Mouse (Mus musculus) neural tube, embryonic 14.5 days (tissue): ENCODE results near the gene Drp2. TPM values are rescaled to one million over a fixed set of nuclear protein-coding genes. Genes with fewer than 3 reads are reported as not detected.

Experiments used
- ATAC-seq: fragments of 200-750 bp; cut with Nextera tagmentation; 2 replicates; pipeline ENCODE4 v1.8.0; 2017; ENCODE audit warnings: low read depth, mild to moderate bottlenecking, moderate TSS enrichment, moderate library complexity
- H3K27ac ChIP-seq: fragments of 300-500 bp; sonication (generic); 2 replicates; pipeline ENCODE4 v1.5.1; 2014; ENCODE audit warnings: low read depth, mild to moderate bottlenecking, control low read depth, low read length, moderate library complexity, mixed read lengths
- H3K27me3 ChIP-seq: fragments of 300-500 bp; sonication (generic); 2 replicates; pipeline ENCODE4 v1.6.1; 2014; ENCODE audit warnings: low read length; ENCODE audit not compliant: control insufficient read depth, insufficient read depth
- H3K36me3 ChIP-seq: fragments of 300-500 bp; sonication (generic); 2 replicates; pipeline ENCODE4 v1.6.1; 2014; ENCODE audit warnings: low read length, mixed read lengths; ENCODE audit not compliant: control insufficient read depth, insufficient read depth
- H3K4me1 ChIP-seq: fragments of 300-500 bp; sonication (generic); 2 replicates; pipeline ENCODE4 v1.6.1; 2014; ENCODE audit warnings: low read length; ENCODE audit not compliant: control insufficient read depth, insufficient read depth
- H3K4me2 ChIP-seq: fragments of 300-500 bp; sonication (generic); 2 replicates; pipeline ENCODE4 v1.6.1; 2014; ENCODE audit warnings: mild to moderate bottlenecking, low read depth, low read length, control low read depth
- H3K4me3 ChIP-seq: fragments of 300-500 bp; sonication (generic); 2 replicates; pipeline ENCODE4 v1.5.1; 2014; ENCODE audit warnings: low read depth, low read length, control low read depth, mixed read lengths
- H3K9ac ChIP-seq: fragments of 300-500 bp; sonication (generic); replicated peaks from 2 replicates; pipeline ENCODE4 v1.6.1; 2014; ENCODE audit warnings: low read depth, mild to moderate bottlenecking, control low read depth, low read length, mixed read lengths
- H3K9me3 ChIP-seq: fragments of 300-500 bp; sonication (generic); 2 replicates; pipeline ENCODE4 v1.6.1; 2016; ENCODE audit warnings: low read length; ENCODE audit not compliant: control insufficient read depth
- WGBS: fragments of 180-500 bp; shearing (Covaris S2); extraction: QIAGEN DNeasy Blood & Tissue Kit; methylation state at CpG from one replicate; pipeline ENCODE4 v1.1.7; 2014; 5-methylcytosine and 5-hydroxymethylcytosine counted together
- polyA plus RNA-seq: library from polyadenylated mRNA; unstranded; fragments of >200 nt; fragmentation: Nextera tagmentation; extraction: Ambion mirVana; gene quantifications from 2 replicates; pipeline ENCODE4 v1.2.1, GENCODE M21; 2014

Gene Drp2
- polyA plus RNA-seq, 1 experiment from 2014 or later, result 27.7 TPM

- Histone ChIP-seq H3K4me3 (no peak within 1 kb of the TSS), H3K36me3 (no peaks in the 10 kb centered on the region), H3K9me3 (no peaks in the 10 kb centered on the region), H3K27me3 (no peaks in the 10 kb centered on the region), H3K4me2 (no peak within 1 kb of the TSS), H3K9ac (no peak within 1 kb of the TSS), H3K27ac (no peak within 1 kb of the TSS), H3K4me1 (no peaks in the 10 kb centered on the region)
- WGBS, result 90% methylated on average over 25 of the region's 25 CpGs
- ATAC-seq, result no peak
Measured at GRCm38 (mm10) chrX:134476290-134476689, 71.9 kb downstream of the Drp2 start, which contains the start of gene Taf7l. TSS of gene Taf7l (minus strand) at chrX:134476490.

GRCm38 (mm10) chrX:134481720-134482119 lies 77.4 kb downstream of the Drp2 start:
- no peak for ATAC-seq
- Histone ChIP-seq H3K9me3 (no peaks in the 10 kb centered on the region), H3K4me1 (no peaks in the 10 kb centered on the region), H3K27me3 (no peaks in the 10 kb centered on the region), H3K27ac (no peak overlapping the region), H3K4me3 (no peak overlapping the region), H3K4me2 (no peak overlapping the region), H3K36me3 (no peaks in the 10 kb centered on the region), H3K9ac (no peak overlapping the region)
- 78% methylated on average over 3 of the region's 3 CpGs for WGBS

DNA sequence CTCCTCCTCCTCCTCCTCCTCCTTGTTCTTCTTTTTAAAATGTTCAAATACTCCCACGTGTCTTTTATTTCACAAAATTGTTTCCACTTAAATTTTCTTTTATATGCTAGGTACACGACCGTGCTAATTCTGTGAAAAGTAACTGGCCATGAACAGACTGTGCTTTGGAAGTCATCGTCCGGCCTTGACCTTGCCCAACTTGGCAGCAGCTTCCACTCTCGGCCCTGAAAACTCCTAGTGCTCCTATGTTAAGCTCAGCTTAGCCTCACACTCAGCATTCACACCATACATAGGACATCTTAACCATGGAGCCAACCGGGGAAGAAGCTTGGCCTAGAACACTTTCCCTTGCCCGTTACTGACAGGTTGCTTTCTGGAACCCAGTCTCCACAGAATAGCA lies 96.3 kb downstream of the Drp2 start:
- Histone ChIP-seq H3K4me2 (no peak overlapping the region), H3K9me3 (no peaks in the 10 kb centered on the region), H3K9ac (no peak overlapping the region), H3K4me1 (no peaks in the 10 kb centered on the region), H3K4me3 (no peak overlapping the region), H3K36me3 (no peaks in the 10 kb centered on the region), H3K27ac (no peak overlapping the region), H3K27me3 (no peaks in the 10 kb centered on the region)
- 86% methylated on average over 8 of the region's 8 CpGs for WGBS
- ATAC-seq, result no peak

Other genes starting within 250 kb of the Drp2 start
- gene Xkrx, start 242.5 kb upstream of the Drp2 start, polyA plus RNA-seq, result 0.44 and 1.4 TPM in 2 replicates
- not detected in 2 replicates for gene Arl13a, start 217.1 kb upstream of the Drp2 start, polyA plus RNA-seq
- 0.10 and 0.20 TPM in 2 replicates for gene Nox1, start 182.6 kb upstream of the Drp2 start, polyA plus RNA-seq
- 7.2 and 7.5 TPM in 2 replicates for gene Trmt2b, start 127.6 kb upstream of the Drp2 start, polyA plus RNA-seq
- gene Tmem35a, start 109.3 kb upstream of the Drp2 start, polyA plus RNA-seq, result 94.0 and 99.7 TPM in 2 replicates
- 5.3 and 6.1 TPM in 2 replicates for gene Cenpi, start 96.5 kb upstream of the Drp2 start, polyA plus RNA-seq
- gene Taf7l, start 71.9 kb downstream of the Drp2 start, polyA plus RNA-seq, result 0.40 and 0.41 TPM in 2 replicates
- 48.2 TPM in 2 replicates for gene Timm8a1, start 137.3 kb downstream of the Drp2 start, polyA plus RNA-seq
- 0.20 and 0.80 TPM in 2 replicates for gene Btk, start 179.0 kb downstream of the Drp2 start, polyA plus RNA-seq
- gene Rpl36a, start 181.1 kb downstream of the Drp2 start, polyA plus RNA-seq, result 181 and 189 TPM in 2 replicates
- 2.3 and 3.2 TPM in 2 replicates for gene Gla, start 196.6 kb downstream of the Drp2 start, polyA plus RNA-seq
- gene Hnrnph2, start 196.6 kb downstream of the Drp2 start, polyA plus RNA-seq, result 88.0 and 129 TPM in 2 replicates